Mouse (Mus musculus) ES-Bruce4 (cell line): ENCODE measurements at regions not wholly inside any gene's neighbourhood (a gene's known extent, or its start where the extent isn't known, plus 50 kb on each side); places are given as distances from the start of the nearest gene placed in this dataset.

Experiments used
- CTCF ChIP-seq: IDR thresholded peaks from one replicate; pipeline ENCODE4 v1.8.1; 2011; ENCODE audit warnings: low read depth, low read length
- POLR2A ChIP-seq: IDR thresholded peaks from one replicate; pipeline ENCODE4 v1.8.1; 2011; ENCODE audit warnings: low read length; ENCODE audit not compliant: insufficient read depth

DNA sequence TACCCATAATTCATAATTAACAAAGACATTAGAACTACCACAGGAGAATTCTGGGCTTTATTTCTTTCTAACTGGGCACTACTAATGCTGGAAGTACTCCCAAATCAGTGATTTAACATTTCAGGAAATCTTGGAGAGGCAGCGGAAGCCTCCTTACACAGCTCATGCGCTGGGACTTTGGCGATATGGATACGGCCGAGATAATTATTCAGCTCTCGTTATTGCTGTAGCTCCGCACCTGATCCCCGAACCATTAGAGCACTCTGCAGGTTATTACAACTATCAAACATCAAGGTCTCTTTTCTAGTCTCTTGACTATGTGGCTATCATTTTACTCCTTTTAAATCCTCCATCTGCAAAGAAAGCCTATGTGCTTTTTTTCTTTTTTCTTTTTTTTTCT, 221.3 kb upstream of the Vrk2 start:
- TF ChIP-seq POLR2A: no peak
- no peak for TF ChIP-seq CTCF
